Mouse (Mus musculus): ENCODE data around the gene Mlycd. TPM values are rescaled to one million over a fixed set of nuclear protein-coding genes. Genes with fewer than 3 reads are reported as not detected.

Mlycd gene
- total and polyA plus RNA-seq, 3 experiments: 4.2 to 12.3 (median 5.1) TPM

GRCm38 (mm10) chr8:119412735-119413498 is 18.2 kb downstream of the Mlycd start:
- peak overlapping the region; percentile 34; the same call in 1 of the 2 replicates for H3K4me2 ChIP-seq (ENCODE audit: insufficient read depth, low read depth, poor library complexity, severe bottlenecking)
- peaks cover 32 to 38% of the 10 kb centered on the region in 2 experiments for H3K36me3 ChIP-seq (replicated peaks in 1 of 2; ENCODE audit: control insufficient read depth in 1 of 2, insufficient read depth in 1 of 2, low read length in 1 of 2)
- in situ Hi-C loops (cut with MboI; ENCODE audit: low pct_ligation_motif_present, low pct_unique_long_range_greater_than_20kb, low sequenced_read_pairs): loop anchor here (5.0 kb wide), 2 partner anchors 34 to 84 kb away; partner anchors contain the start of gene Necab2
- no peak overlapping the region for H3K27ac ChIP-seq (ENCODE audit: insufficient read depth, low read depth)
- no peak overlapping the region for H3K9ac ChIP-seq (ENCODE audit: insufficient read depth, low read depth)
- H3K27me3 ChIP-seq (replicated peaks): peaks cover 16% of the 10 kb centered on the region
- H3K79me2 ChIP-seq (replicated peaks; ENCODE audit: control insufficient read depth, extremely low read depth, insufficient read depth, poor library complexity, severe bottlenecking): no peaks in the 10 kb centered on the region
- H3K4me1 ChIP-seq (ENCODE audit: control insufficient read depth in 1 of 2, insufficient read depth in 2 of 2): peaks cover 5 to 23% of the 10 kb centered on the region in 2 experiments; a peak in 2 of 4 replicates
- no peak overlapping the region for H3K4me3 ChIP-seq (replicated peaks in 1 of 3; ENCODE audit: low read depth in 2 of 3, low read length in 2 of 3, poor library complexity in 1 of 3)
- no peaks in the 10 kb centered on the region for H3K9me3 ChIP-seq (replicated peaks; ENCODE audit: low read length)
- dilution Hi-C loops (cut with MboI; ENCODE audit: extremely low pct_ligation_motif_present, extremely low pct_unique_long_range_greater_than_20kb, low sequenced_read_pairs): no loop called here
- TF ChIP-seq BHLHE40 (IDR thresholded peaks at IDR 0.05; ENCODE audit: low read depth, low read length): 0 out of 2 replicates have a peak, but pooled peaks have one; percentile 23
- peak; percentile 88 for TF ChIP-seq RAD21 (IDR thresholded peaks at IDR 0.05; ENCODE audit: low read depth, low read length)
- TF ChIP-seq CTCF (conservative IDR thresholded peaks at IDR 0.05 in 1 of 2, IDR thresholded peaks at IDR 0.05 in 1 of 2; ENCODE audit: low read depth in 2 of 2, low read length in 2 of 2): peak; percentile 67 to 95
- TF ChIP-seq SMC3 (IDR thresholded peaks at IDR 0.05; ENCODE audit: low read depth, low read length): peak; percentile 98
- peak; percentile 53; the same call in 1 of the 2 replicates for TF ChIP-seq NELFE (IDR thresholded peaks at IDR 0.05; ENCODE audit: low read depth, low read length)
- no peak for TF ChIP-seq POLR2AphosphoS2 (IDR thresholded peaks at IDR 0.05; ENCODE audit: low read depth, low read length)
- peak; percentile 42; the same call in 1 of the 2 replicates for TF ChIP-seq TCF12 (IDR thresholded peaks at IDR 0.05; ENCODE audit: low read depth, low read length)
- TF ChIP-seq SIN3A (IDR thresholded peaks at IDR 0.05; ENCODE audit: low read length): no peak
- TF ChIP-seq ZC3H11A (IDR thresholded peaks at IDR 0.05; ENCODE audit: low read depth, low read length): peak; percentile 90
- TF ChIP-seq NRF1 (IDR thresholded peaks at IDR 0.05; ENCODE audit: low read depth, low read length): 0 out of 2 replicates have a peak, but pooled peaks have one; percentile 25
- no peak for TF ChIP-seq POLR2A (IDR thresholded peaks at IDR 0.05; ENCODE audit: low read depth, low read length)
- 0 out of 2 replicates have a peak, but pooled peaks have one; percentile 19 for TF ChIP-seq IRF4 (IDR thresholded peaks at IDR 0.05; ENCODE audit: low read depth, low read length)
- TF ChIP-seq MAZ (IDR thresholded peaks at IDR 0.05; ENCODE audit: low read depth, low read length): 0 out of 2 replicates have a peak, but pooled peaks have one; percentile 49
- TF ChIP-seq MXI1 (IDR thresholded peaks at IDR 0.05; ENCODE audit: low read depth, low read length): no peak
- no peak for TF ChIP-seq EP300 (IDR thresholded peaks at IDR 0.05; ENCODE audit: low read length)
- no peak for TF ChIP-seq UBTF (IDR thresholded peaks at IDR 0.05; ENCODE audit: low read depth, low read length)
- TF ChIP-seq GABPA (IDR thresholded peaks at IDR 0.05; ENCODE audit: insufficient replicate concordance, low read depth, low read length): no peak
- TF ChIP-seq MEF2A (IDR thresholded peaks at IDR 0.05; ENCODE audit: borderline replicate concordance, low read depth, low read length): 0 out of 2 replicates have a peak, but pooled peaks have one; percentile 26
- no peak for TF ChIP-seq HCFC1 (IDR thresholded peaks at IDR 0.05; ENCODE audit: low read depth, low read length)
- DNase-seq (ENCODE audit: extremely low read depth): peak; percentile 75

GRCm38 (mm10) chr8:119413605-119414004 is 18.9 kb downstream of the Mlycd start:
- Histone ChIP-seq H3K27me3 (replicated peaks) (peaks cover 16% of the 10 kb centered on the region), H3K9me3 (replicated peaks; ENCODE audit: low read length) (no peaks in the 10 kb centered on the region), H3K79me2 (replicated peaks; ENCODE audit: control insufficient read depth, extremely low read depth, insufficient read depth, poor library complexity, severe bottlenecking) (no peaks in the 10 kb centered on the region), H3K4me1 (ENCODE audit: control insufficient read depth in 1 of 2, insufficient read depth in 2 of 2) (peaks cover 5 to 22% of the 10 kb centered on the region in 2 experiments; a peak in 2 of 4 replicates), H3K4me2 (ENCODE audit: insufficient read depth, low read depth, poor library complexity, severe bottlenecking) (no peak overlapping the region), H3K4me3 (replicated peaks in 1 of 3; ENCODE audit: low read depth in 2 of 3, low read length in 2 of 3, poor library complexity in 1 of 3) (no peak overlapping the region), H3K36me3 (replicated peaks in 1 of 2; ENCODE audit: control insufficient read depth in 1 of 2, insufficient read depth in 1 of 2, low read length in 1 of 2) (peaks cover 25 to 31% of the 10 kb centered on the region in 2 experiments), H3K27ac (ENCODE audit: insufficient read depth, low read depth) (no peak overlapping the region), H3K9ac (ENCODE audit: insufficient read depth, low read depth) (no peak overlapping the region)
- in situ Hi-C loops (cut with MboI; ENCODE audit: low pct_ligation_motif_present, low pct_unique_long_range_greater_than_20kb, low sequenced_read_pairs): loop anchor here (5.0 kb wide), 2 partner anchors 34 to 84 kb away; partner anchors contain the start of gene Necab2
- TF ChIP-seq IRF4 (IDR thresholded peaks at IDR 0.05; ENCODE audit: low read depth, low read length): no peak
- TF ChIP-seq NELFE (IDR thresholded peaks at IDR 0.05; ENCODE audit: low read depth, low read length): no peak
- no peak for TF ChIP-seq PAX5 (IDR thresholded peaks at IDR 0.05; ENCODE audit: low read length)
- no peak for TF ChIP-seq JUN (IDR thresholded peaks at IDR 0.05; ENCODE audit: insufficient read depth, low read depth, low read length)
- TF ChIP-seq POLR2A (IDR thresholded peaks at IDR 0.05; ENCODE audit: low read depth, low read length): no peak
- no peak for TF ChIP-seq ZMIZ1 (IDR thresholded peaks at IDR 0.05; ENCODE audit: low read depth, low read length)
- no peak for TF ChIP-seq TCF12 (IDR thresholded peaks at IDR 0.05; ENCODE audit: low read depth, low read length)
- no peak for TF ChIP-seq ZC3H11A (IDR thresholded peaks at IDR 0.05; ENCODE audit: low read depth, low read length)
- TF ChIP-seq NRF1 (IDR thresholded peaks at IDR 0.05; ENCODE audit: low read depth, low read length): no peak
- dilution Hi-C loops (cut with MboI; ENCODE audit: extremely low pct_ligation_motif_present, extremely low pct_unique_long_range_greater_than_20kb, low sequenced_read_pairs): no loop called here
- DNase-seq (ENCODE audit: extremely low read depth): no peak
